ENCODE assay signal across 33 mouse cellular contexts in genomic region chrX:23697346-23697745, GRCm38 (mm10). TPM values are rescaled to one million over a fixed set of nuclear protein-coding genes. Genes with fewer than 3 reads are reported as not detected.
DNase-seq lines count a peak whose midpoint lies in the region; ATAC-seq lines count a peak whose summit lies in the region.
"Had no signal": no experiment of that assay in that cellular context is flagged by ENCODE, and none has a peak within 500 bp of the region (broad histone marks: within the 10 kb centered on the region; RNA-seq: fewer than 3 reads in every experiment).

No protein-coding gene starts in this region.

- no peaks in the 10 kb centered on the region for H3K9me3 ChIP-seq in megakaryocyte, embryonic 14.5 days
- H3K9me3 ChIP-seq in liver, embryonic 12.5 days (replicated peaks), result no peaks in the 10 kb centered on the region
- H3K9me3 ChIP-seq: embryonic facial prominence, embryonic 12.5 days; heart, embryonic 13.5 days; kidney, embryonic 15.5 days; limb, embryonic 13.5 days; liver, embryonic 15.5 days; lung, embryonic 15.5 days; midbrain, embryonic 12.5 days had no signal

- H3K27ac ChIP-seq in liver, embryonic 12.5 days, result no peak overlapping the region
- H3K27ac ChIP-seq: embryonic facial prominence, embryonic 12.5 days; heart, embryonic 13.5 days; hindbrain, embryonic 14.5 days; kidney, embryonic 15.5 days; layer of hippocampus, adult 2 months; left cerebral cortex, adult 2 months; limb, embryonic 13.5 days; liver, embryonic 15.5 days; lung, embryonic 15.5 days; midbrain, embryonic 12.5 days; stomach, postnatal 0 days had no signal

- H3K4me3 ChIP-seq in megakaryocyte, embryonic 14.5 days (replicated peaks), result peak overlapping the region; percentile 66
- no peak overlapping the region for H3K4me3 ChIP-seq in liver, embryonic 12.5 days
- H3K4me3 ChIP-seq: embryonic facial prominence, embryonic 12.5 days; heart, embryonic 13.5 days; kidney, embryonic 15.5 days; layer of hippocampus, adult 2 months; left cerebral cortex, adult 2 months; limb, embryonic 13.5 days; liver, embryonic 15.5 days; lung, embryonic 15.5 days; midbrain, embryonic 12.5 days had no signal

- peak overlapping the region; percentile 14 for H3K4me2 ChIP-seq in liver, embryonic 12.5 days
- H3K4me2 ChIP-seq: embryonic facial prominence, embryonic 12.5 days; heart, embryonic 13.5 days; hindbrain, embryonic 14.5 days; kidney, embryonic 15.5 days; limb, embryonic 13.5 days; liver, embryonic 15.5 days; lung, embryonic 15.5 days; midbrain, embryonic 12.5 days had no signal

- H3K27me3 ChIP-seq in megakaryocyte, embryonic 14.5 days (replicated peaks), result peaks cover 12% of the 10 kb centered on the region
- no peaks in the 10 kb centered on the region; the same call in 1 of the 2 replicates for H3K27me3 ChIP-seq in liver, embryonic 12.5 days (replicated peaks)
- no peaks in the 10 kb centered on the region for H3K27me3 ChIP-seq in splenic B cell, adult 2 months (ENCODE audit: control insufficient read depth, insufficient read depth, low read length, poor library complexity, severe bottlenecking)
- H3K27me3 ChIP-seq: embryonic facial prominence, embryonic 12.5 days; heart, embryonic 13.5 days; kidney, embryonic 15.5 days; limb, embryonic 13.5 days; liver, embryonic 15.5 days; lung, embryonic 15.5 days; midbrain, embryonic 12.5 days had no signal

- WGBS in liver, embryonic 12.5 days (ENCODE audit: insufficient replicate concordance), result 66% methylated on average over 2 of the region's 2 CpGs

- ATAC-seq in megakaryocyte, adult 5-6 weeks (ENCODE audit: poor library complexity, severe bottlenecking), result no peak
- ATAC-seq in CD4-positive, CD25-positive, alpha-beta regulatory T cell, adult 4 months, result peak; percentile 59
- no peak for ATAC-seq in liver, embryonic 12.5 days
- ATAC-seq: forebrain, embryonic 14.5 days had no signal

- peak; percentile 34 for DNase-seq in splenic B cell, adult 2 months (ENCODE audit: low read depth, low spot score)
- DNase-seq in ovary, postnatal 14 days (ENCODE audit: low spot score), result no peak
- no peak for DNase-seq in gastrocnemius, adult 8-10 months (ENCODE audit: low spot score in 2 of 2)
- DNase-seq in frontal cortex, postnatal 25 days (ENCODE audit: low spot score in 2 of 2), result no peak
- DNase-seq: adrenal gland, adult 2 months; adrenal gland, postnatal 36 days; B cell, adult 2 months; cerebellum, adult 2 months; cerebellum, postnatal 25 days; gastrocnemius, postnatal 10 days; heart, postnatal 10 days; kidney, adult 18-20 months; kidney, postnatal 36 days; right cerebral cortex, adult 18-20 months; spleen, adult 18-20 months; thymus, adult 18-20 months; thymus, postnatal 4 days had no signal

- H3K9ac ChIP-seq in liver, embryonic 12.5 days, result no peak overlapping the region
- H3K9ac ChIP-seq: embryonic facial prominence, embryonic 12.5 days; heart, embryonic 13.5 days; hindbrain, embryonic 14.5 days; kidney, embryonic 15.5 days; limb, embryonic 13.5 days; liver, embryonic 15.5 days; lung, embryonic 15.5 days; midbrain, embryonic 12.5 days had no signal

- peaks cover 14% of the 10 kb centered on the region; the same call in 1 of the 2 replicates for H3K4me1 ChIP-seq in megakaryocyte, embryonic 14.5 days
- peaks cover 19% of the 10 kb centered on the region for H3K4me1 ChIP-seq in liver, embryonic 12.5 days
- H3K4me1 ChIP-seq: embryonic facial prominence, embryonic 12.5 days; heart, embryonic 13.5 days; kidney, embryonic 15.5 days; limb, embryonic 13.5 days; lung, embryonic 15.5 days; midbrain, embryonic 12.5 days had no signal

- peaks cover 2% of the 10 kb centered on the region for H3K36me3 ChIP-seq in megakaryocyte, embryonic 14.5 days (replicated peaks; ENCODE audit: low read length)
- H3K36me3 ChIP-seq in liver, embryonic 12.5 days, result no peaks in the 10 kb centered on the region
- no peaks in the 10 kb centered on the region for H3K36me3 ChIP-seq in splenic B cell, adult 2 months (ENCODE audit: control insufficient read depth, insufficient read depth, low read length, poor library complexity, severe bottlenecking)
- H3K36me3 ChIP-seq: embryonic facial prominence, embryonic 12.5 days; heart, embryonic 13.5 days; kidney, embryonic 15.5 days; limb, embryonic 13.5 days; liver, embryonic 15.5 days; lung, embryonic 15.5 days; midbrain, embryonic 12.5 days had no signal

RNA-seq across cellular contexts. Expression of gene Wdr44, which starts 4.5 kb away (rescaled TPM):
- 2.5 and 8.5 TPM in 2 replicates for polyA plus RNA-seq in megakaryocyte, embryonic 14.5 days (2012; ENCODE audit: insufficient read depth, low replicate concordance)
- total RNA-seq in megakaryocyte, adult 5-6 weeks (2015), result 25.2 and 37.3 TPM in 2 replicates
- total RNA-seq in megakaryocyte, adult 5-6 weeks (2017), result 17.1 and 20.2 TPM in 2 replicates
- polyA plus RNA-seq in CD4-positive, CD25-positive, alpha-beta regulatory T cell, adult 4 months (2017; shearing (Covaris generic)), result 10 to 100 TPM; 35.7 to 36.2 TPM
- polyA plus RNA-seq in liver, embryonic 12.5 days (2016; fragmentation: Nextera tagmentation; extraction: Ambion mirVana), result 6.4 and 6.8 TPM in 2 replicates
- total RNA-seq in gastrocnemius, adult 8-10 months (2022), result 10 to 100 TPM; 16.6 to 25.0 (median 20.1) TPM
